Mouse (Mus musculus) G1E (cell line): ENCODE measurements at regions not wholly inside any gene's neighbourhood (a gene's known extent, or its start where the extent isn't known, plus 50 kb on each side); places are given as distances from the start of the nearest gene placed in this dataset.

ENCODE experiments used
- ATAC-seq: 2 replicates; pipeline ENCODE4 v1.8.0; 2016; ENCODE audit warnings: mild to moderate bottlenecking; ENCODE audit not compliant: insufficient number of reproducible peaks, poor library complexity, low FRiP score, severe bottlenecking; ENCODE audit errors: extremely low read depth
- DNase-seq: peaks from one replicate; pipeline ENCODE4 v3.0.0; 2012; ENCODE audit warnings: low spot score
- H3K27me3 ChIP-seq: 2 replicates; pipeline ENCODE4 v1.6.1; 2012; ENCODE audit warnings: mild to moderate bottlenecking, low read length, inconsistent platforms; ENCODE audit not compliant: insufficient read depth
- H3K36me3 ChIP-seq: replicated peaks from 2 replicates; pipeline ENCODE3; 2012; ENCODE audit warnings: mild to moderate bottlenecking, inconsistent platforms
- H3K4me1 ChIP-seq: 2 replicates; pipeline ENCODE4 v1.6.1; 2012; ENCODE audit warnings: low read depth, low read length, inconsistent platforms, mixed read lengths; ENCODE audit not compliant: insufficient read depth
- H3K4me3 ChIP-seq: 2 replicates; pipeline ENCODE4 v1.5.1; 2012; ENCODE audit warnings: low read depth, mild to moderate bottlenecking, inconsistent platforms, low read length, moderate library complexity, mixed read lengths
- H3K9me3 ChIP-seq: replicated peaks from 2 replicates; pipeline ENCODE4 v1.6.1; 2012; ENCODE audit warnings: inconsistent platforms
- CTCF ChIP-seq: IDR thresholded peaks from 2 replicates; pipeline ENCODE4 v1.5.1; 2012; ENCODE audit warnings: low read depth, low read length, inconsistent platforms, mixed read lengths
- GATA1 ChIP-seq: IDR thresholded peaks from 2 replicates; pipeline ENCODE4 v1.6.1; 2012; ENCODE audit warnings: borderline replicate concordance, low read length, inconsistent platforms, mixed read lengths
- GATA2 ChIP-seq: IDR thresholded peaks from 2 replicates; pipeline ENCODE4 v1.6.1; 2012; ENCODE audit warnings: low read depth, low read length, inconsistent platforms, borderline replicate concordance
- POLR2AphosphoS5 ChIP-seq: IDR thresholded peaks from 2 replicates; pipeline ENCODE4 v1.6.1; 2012; ENCODE audit warnings: low read depth, low read length, inconsistent platforms; ENCODE audit not compliant: insufficient replicate concordance
- TAL1 ChIP-seq: conservative IDR thresholded peaks from 2 replicates; pipeline ENCODE4 v1.6.1; 2012; ENCODE audit warnings: low read depth, low read length, inconsistent platforms, mixed read lengths

- H3K4me1 ChIP-seq: no peaks in the 10 kb centered on the region
- peaks cover 7% of the 10 kb centered on the region; the same call in 1 of the 2 replicates for H3K27me3 ChIP-seq
- peaks cover 7% of the 10 kb centered on the region; the same call in 1 of the 2 replicates for H3K9me3 ChIP-seq
- TF ChIP-seq TAL1 (no peak), CTCF (no peak), GATA1 (no peak), POLR2AphosphoS5 (no peak), GATA2 (no peak)
- H3K36me3 ChIP-seq: no peaks in the 10 kb centered on the region
- H3K4me3 ChIP-seq: no peak overlapping the region
- no peak for DNase-seq
- ATAC-seq: no peak
Measured at GRCm38 (mm10) chr19:56091581-56091980, 195.4 kb upstream of the Habp2 start.

GRCm38 (mm10) chr19:56095873-56096272, 191.1 kb upstream of the Habp2 start:
- DNase-seq (no peak), ATAC-seq (no peak)
- Histone ChIP-seq H3K36me3 (no peaks in the 10 kb centered on the region), H3K4me3 (no peak overlapping the region), H3K27me3 (peaks cover 7% of the 10 kb centered on the region), H3K9me3 (peaks cover 23% of the 10 kb centered on the region), H3K4me1 (no peaks in the 10 kb centered on the region)
- TF ChIP-seq GATA2 (no peak), GATA1 (no peak), TAL1 (no peak), CTCF (no peak), POLR2AphosphoS5 (no peak)

- Histone ChIP-seq H3K4me3 (no peak overlapping the region), H3K4me1 (no peaks in the 10 kb centered on the region), H3K36me3 (no peaks in the 10 kb centered on the region), H3K9me3 (peaks cover 15% of the 10 kb centered on the region), H3K27me3 (no peaks in the 10 kb centered on the region; the same call in 1 of the 2 replicates)
- DNase-seq: no peak
- no peak for TF ChIP-seq POLR2AphosphoS5
- TF ChIP-seq CTCF: no peak
- no peak for TF ChIP-seq GATA1
- no peak for TF ChIP-seq GATA2
- TF ChIP-seq TAL1: no peak
- ATAC-seq: no peak
Measured at GRCm38 (mm10) chr19:56099725-56100124, 187.2 kb upstream of the Habp2 start.

- TF ChIP-seq GATA1 (no peak), TAL1 (no peak), CTCF (no peak), POLR2AphosphoS5 (no peak), GATA2 (no peak)
- DNase-seq (no peak), ATAC-seq (no peak)
- Histone ChIP-seq H3K4me3 (no peak overlapping the region), H3K27me3 (no peaks in the 10 kb centered on the region; the same call in 1 of the 2 replicates), H3K9me3 (peaks cover 15% of the 10 kb centered on the region), H3K36me3 (no peaks in the 10 kb centered on the region), H3K4me1 (no peaks in the 10 kb centered on the region)
Measured at GRCm38 (mm10) chr19:56100131-56100872, 186.6 kb upstream of the Habp2 start.

- no peak for TF ChIP-seq CTCF
- no peak for TF ChIP-seq TAL1
- TF ChIP-seq POLR2AphosphoS5: no peak
- no peak for TF ChIP-seq GATA2
- TF ChIP-seq GATA1: no peak
- H3K27me3 ChIP-seq: peaks cover 3% of the 10 kb centered on the region; the same call in 1 of the 2 replicates
- H3K9me3 ChIP-seq: peaks cover 12% of the 10 kb centered on the region
- no peak overlapping the region for H3K4me3 ChIP-seq
- H3K4me1 ChIP-seq: no peaks in the 10 kb centered on the region
- DNase-seq (no peak), ATAC-seq (no peak)
- H3K36me3 ChIP-seq: no peaks in the 10 kb centered on the region
Measured at GRCm38 (mm10) chr19:56102454-56103080, 184.4 kb upstream of the Habp2 start.

GRCm38 (mm10) chr19:56105073-56105451, 181.9 kb upstream of the Habp2 start:
- no peak for ATAC-seq

More at GRCm38 (mm10) chr19:56105073-56105451, 181.9 kb upstream of the Habp2 start:
- H3K36me3 ChIP-seq: no peaks in the 10 kb centered on the region
- TF ChIP-seq GATA1: no peak
- TF ChIP-seq GATA2: no peak
- TF ChIP-seq CTCF: no peak
- TF ChIP-seq TAL1: no peak
- no peak for TF ChIP-seq POLR2AphosphoS5
- H3K4me3 ChIP-seq: no peak overlapping the region
- H3K27me3 ChIP-seq: peaks cover 3% of the 10 kb centered on the region; the same call in 1 of the 2 replicates
- no peak for DNase-seq
- H3K9me3 ChIP-seq: peaks cover 4% of the 10 kb centered on the region
- no peaks in the 10 kb centered on the region for H3K4me1 ChIP-seq
